Mouse (Mus musculus): ENCODE results near the gene Patl2. TPM values are rescaled to one million over a fixed set of nuclear protein-coding genes. Genes with fewer than 3 reads are reported as not detected.
"Not testable (repeated sequence)": the region's sequence is repeated elsewhere in the genome, so short reads cannot be mapped to it uniquely, and the experiment has no call there.

Gene Patl2
- total and polyA plus RNA-seq, 3 experiments: not detected

DNA sequence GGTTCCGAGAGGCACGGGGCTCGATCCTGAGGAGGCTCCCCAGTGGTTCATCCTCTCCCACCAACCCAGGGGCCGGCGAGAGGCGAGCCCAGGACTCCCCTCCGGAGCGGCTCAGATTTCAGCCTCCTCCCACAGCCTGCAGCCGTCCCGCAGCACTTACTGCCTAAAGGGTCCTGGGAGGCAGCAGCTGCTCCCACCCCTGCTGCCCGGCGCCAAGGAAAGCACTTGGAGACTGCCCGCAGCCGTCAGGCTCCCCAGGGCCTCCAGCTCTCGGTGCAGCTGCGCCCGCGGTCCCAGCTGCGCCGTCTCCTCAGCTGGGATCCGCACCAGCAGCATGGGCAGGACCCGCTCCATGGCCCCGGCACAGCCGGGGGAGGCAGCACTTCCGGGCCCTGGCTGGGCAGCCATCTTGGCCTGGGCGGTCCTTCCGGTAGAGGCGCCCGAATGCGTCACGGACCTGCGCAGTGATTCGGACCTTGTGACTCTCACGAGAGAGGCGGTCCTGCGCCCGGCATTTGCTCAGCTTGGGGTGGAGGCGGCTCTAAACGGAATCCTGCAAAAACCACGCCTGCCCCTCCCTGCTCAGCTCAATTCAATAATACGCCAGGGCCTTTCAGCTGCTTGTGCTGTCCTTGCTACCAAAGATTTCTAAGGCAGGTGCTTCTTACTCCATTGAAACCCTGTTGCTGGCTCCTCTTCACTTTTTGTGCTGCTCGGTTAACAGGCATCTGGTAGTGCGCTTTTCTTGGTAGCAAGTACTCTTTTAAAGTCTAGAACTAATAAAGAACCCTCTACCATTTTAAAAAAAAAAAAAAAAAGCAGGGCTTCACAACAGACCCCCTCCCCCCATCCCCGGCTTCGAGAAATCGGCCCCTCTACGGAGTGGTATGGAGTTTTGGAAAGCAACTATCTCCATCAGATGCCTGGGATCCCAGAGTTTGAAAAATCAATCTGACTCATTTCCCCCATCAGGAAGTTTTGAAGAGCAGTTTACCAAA, 67.7 kb downstream of the Patl2 start, which contains the start of gene Spg11:
Gene Spg11, minus strand, starts transcription at position 426 of the 998 bp plus-strand sequence.
- intact Hi-C loops (cut with DNase I): loop anchor here (1.0 to 5.0 kb wide), 3 partner anchors 30 to 91 kb away; partner anchors contain the start of genes Eif3j1 and Trim69
- peak within 1 kb of the TSS; percentile 96 for H3K4me3 ChIP-seq
- no peaks in the 10 kb centered on the region for H3K79me2 ChIP-seq (replicated peaks; ENCODE audit: control insufficient read depth, insufficient read depth, low read length)
- TF ChIP-seq POLR2A (IDR thresholded peaks at IDR 0.05; ENCODE audit: insufficient read depth, low read depth, low read length) (peak; percentile 95), EP300 (IDR thresholded peaks at IDR 0.05; ENCODE audit: insufficient read depth, low read depth, low read length) (peak; percentile 83; the same call in 1 of the 2 replicates), CTCF (IDR thresholded peaks at IDR 0.05) (no peak)
- H3K27me3 ChIP-seq (ENCODE audit: control insufficient read depth, insufficient read depth, low read length): no peaks in the 10 kb centered on the region
- H3K36me3 ChIP-seq (ENCODE audit: control insufficient read depth, insufficient read depth, low read length): peaks cover 5% of the 10 kb centered on the region
- peak; percentile 98 for DNase-seq
- WGBS: under 1% methylated on average over 47 of the region's 47 CpGs
- H3K9ac ChIP-seq (ENCODE audit: low read depth, low read length): peak within 1 kb of the TSS; percentile 92
- peak within 1 kb of the TSS; percentile 98 for H3K27ac ChIP-seq
- H3K4me1 ChIP-seq (ENCODE audit: control insufficient read depth, insufficient read depth, low read length): peaks cover 3% of the 10 kb centered on the region

DNA sequence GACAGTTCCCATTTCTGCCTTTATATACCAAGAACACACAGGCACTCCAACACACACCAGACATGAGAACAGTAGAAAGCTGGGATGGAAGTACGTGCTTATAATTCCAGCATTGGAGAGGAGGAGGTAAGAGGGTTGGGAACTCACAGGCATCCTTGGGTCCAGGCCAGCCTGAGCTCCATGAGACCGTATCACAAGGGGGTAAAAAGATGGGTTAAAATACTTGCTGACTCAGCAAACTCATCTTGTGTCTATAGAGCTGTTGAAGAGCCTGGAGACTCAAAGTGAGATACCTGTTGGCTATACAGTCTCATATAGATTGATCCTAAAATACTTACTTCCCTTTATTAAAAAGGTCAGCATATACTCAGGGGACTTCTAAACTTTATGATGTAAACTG, 69.1 kb downstream of the Patl2 start:
- no peak for DNase-seq
- no peak for TF ChIP-seq EP300 (IDR thresholded peaks at IDR 0.05; ENCODE audit: insufficient read depth, low read depth, low read length)
- no peak for TF ChIP-seq POLR2A (IDR thresholded peaks at IDR 0.05; ENCODE audit: insufficient read depth, low read depth, low read length)
- TF ChIP-seq CTCF (IDR thresholded peaks at IDR 0.05): no peak
- Histone ChIP-seq H3K4me3 (no peak overlapping the region), H3K9ac (ENCODE audit: low read depth, low read length) (no peak overlapping the region), H3K27ac (no peak overlapping the region), H3K4me1 (ENCODE audit: control insufficient read depth, insufficient read depth, low read length) (peaks cover 3% of the 10 kb centered on the region), H3K79me2 (replicated peaks; ENCODE audit: control insufficient read depth, insufficient read depth, low read length) (no peaks in the 10 kb centered on the region), H3K27me3 (ENCODE audit: control insufficient read depth, insufficient read depth, low read length) (no peaks in the 10 kb centered on the region), H3K36me3 (ENCODE audit: control insufficient read depth, insufficient read depth, low read length) (peaks cover 5% of the 10 kb centered on the region)
- 90% methylated on average over 2 of the region's 2 CpGs for WGBS
- intact Hi-C loops (cut with DNase I): loop anchor here (2.0 to 5.0 kb wide), 2 partner anchors 44 to 90 kb away; partner anchors contain the start of genes Eif3j1 and Trim69

DNA sequence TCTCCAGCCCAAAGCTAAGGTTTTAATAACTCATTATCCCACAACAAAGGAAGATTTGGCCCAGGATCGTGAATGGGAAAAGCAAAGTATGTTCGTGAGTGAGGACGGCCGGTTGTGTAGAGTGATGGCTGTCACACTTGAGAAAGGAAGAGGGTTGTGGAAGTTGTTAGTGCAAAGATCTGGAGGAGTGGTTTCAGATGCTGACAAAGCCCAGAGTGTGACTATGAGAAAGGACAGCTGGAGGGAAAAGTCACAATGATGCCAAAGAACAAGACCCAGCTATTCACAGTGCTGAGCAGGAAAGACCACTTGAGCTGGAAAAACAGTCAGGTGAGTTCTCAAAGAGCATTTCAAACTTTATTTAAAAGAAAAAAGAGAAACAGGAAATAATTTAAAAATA, 76.3 kb downstream of the Patl2 start:
- Histone ChIP-seq H3K4me3 (no peak overlapping the region), H3K36me3 (ENCODE audit: control insufficient read depth, insufficient read depth, low read length) (no peaks in the 10 kb centered on the region), H3K4me1 (ENCODE audit: control insufficient read depth, insufficient read depth, low read length) (no peaks in the 10 kb centered on the region; the same call in 1 of the 2 replicates), H3K9ac (ENCODE audit: low read depth, low read length) (no peak overlapping the region), H3K27ac (no peak overlapping the region), H3K27me3 (ENCODE audit: control insufficient read depth, insufficient read depth, low read length) (no peaks in the 10 kb centered on the region), H3K79me2 (replicated peaks; ENCODE audit: control insufficient read depth, insufficient read depth, low read length) (no peaks in the 10 kb centered on the region)
- no peak for TF ChIP-seq POLR2A (IDR thresholded peaks at IDR 0.05; ENCODE audit: insufficient read depth, low read depth, low read length)
- no peak for TF ChIP-seq EP300 (IDR thresholded peaks at IDR 0.05; ENCODE audit: insufficient read depth, low read depth, low read length)
- no peak for TF ChIP-seq CTCF (IDR thresholded peaks at IDR 0.05)
- WGBS: 66% methylated on average over 4 of the region's 4 CpGs
- no peak for DNase-seq
- intact Hi-C loops (cut with DNase I): no loop called here

DNA sequence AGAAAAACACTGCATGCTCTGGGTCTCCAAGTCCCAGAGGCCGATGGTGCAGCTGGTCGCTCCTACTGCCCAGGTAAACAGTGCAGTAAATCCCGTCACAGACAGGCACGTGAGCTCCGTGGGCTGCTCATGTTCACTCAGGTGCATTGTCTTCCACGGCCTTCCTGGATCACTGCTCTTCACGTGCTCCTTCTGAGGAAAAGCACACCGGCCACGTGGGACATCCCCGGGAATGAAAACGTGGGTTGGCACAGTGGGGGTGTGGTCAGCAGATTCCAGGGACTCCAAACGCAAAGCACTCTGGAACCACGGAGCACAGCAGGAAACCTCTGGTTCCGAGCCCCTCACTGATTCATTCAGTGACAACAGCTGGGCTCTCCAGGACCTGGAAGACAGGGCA, 77.9 kb downstream of the Patl2 start:
- Histone ChIP-seq H3K79me2 (replicated peaks; ENCODE audit: control insufficient read depth, insufficient read depth, low read length) (no peaks in the 10 kb centered on the region), H3K27me3 (ENCODE audit: control insufficient read depth, insufficient read depth, low read length) (no peaks in the 10 kb centered on the region), H3K36me3 (ENCODE audit: control insufficient read depth, insufficient read depth, low read length) (no peaks in the 10 kb centered on the region), H3K27ac (no peak overlapping the region), H3K4me3 (no peak overlapping the region), H3K9ac (ENCODE audit: low read depth, low read length) (no peak overlapping the region), H3K4me1 (ENCODE audit: control insufficient read depth, insufficient read depth, low read length) (no peaks in the 10 kb centered on the region; the same call in 1 of the 2 replicates)
- DNase-seq: no peak
- WGBS: 80% methylated on average over 14 of the region's 14 CpGs
- TF ChIP-seq CTCF (IDR thresholded peaks at IDR 0.05): no peak
- no peak for TF ChIP-seq EP300 (IDR thresholded peaks at IDR 0.05; ENCODE audit: insufficient read depth, low read depth, low read length)
- TF ChIP-seq POLR2A (IDR thresholded peaks at IDR 0.05; ENCODE audit: insufficient read depth, low read depth, low read length): no peak
- intact Hi-C loops (cut with DNase I): no loop called here

DNA sequence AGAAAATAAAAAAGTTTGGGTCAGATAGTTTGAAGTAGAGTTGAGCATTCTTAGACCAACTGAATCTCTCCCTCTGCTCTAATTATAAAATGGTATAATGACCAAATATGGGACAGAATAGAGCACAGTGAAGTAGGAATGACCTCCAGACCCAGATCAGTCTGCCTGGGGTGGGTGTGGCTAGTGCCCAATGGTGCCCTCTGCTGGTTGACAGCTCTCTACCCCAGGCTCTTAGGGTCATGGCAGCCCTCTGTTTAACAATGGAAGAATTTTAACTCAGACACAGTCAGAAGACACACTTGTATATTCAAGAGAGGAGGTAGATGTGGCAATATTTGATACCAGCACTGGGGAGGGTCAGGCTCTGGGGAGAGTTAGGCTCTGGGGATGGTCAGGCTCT, 83.9 kb downstream of the Patl2 start:
- H3K36me3 ChIP-seq (ENCODE audit: control insufficient read depth, insufficient read depth, low read length): no peaks in the 10 kb centered on the region
- no peak for DNase-seq
- H3K4me3 ChIP-seq: no peak overlapping the region
- no peaks in the 10 kb centered on the region for H3K4me1 ChIP-seq (ENCODE audit: control insufficient read depth, insufficient read depth, low read length)
- intact Hi-C loops (cut with DNase I): no loop called here
- no peak overlapping the region for H3K27ac ChIP-seq
- H3K9ac ChIP-seq (ENCODE audit: low read depth, low read length): no peak overlapping the region
- TF ChIP-seq CTCF (IDR thresholded peaks at IDR 0.05): peak; percentile 58
- no peak for TF ChIP-seq EP300 (IDR thresholded peaks at IDR 0.05; ENCODE audit: insufficient read depth, low read depth, low read length)
- TF ChIP-seq POLR2A (IDR thresholded peaks at IDR 0.05; ENCODE audit: insufficient read depth, low read depth, low read length): no peak
- no peaks in the 10 kb centered on the region for H3K27me3 ChIP-seq (ENCODE audit: control insufficient read depth, insufficient read depth, low read length)
- no peaks in the 10 kb centered on the region for H3K79me2 ChIP-seq (replicated peaks; ENCODE audit: control insufficient read depth, insufficient read depth, low read length)

DNA sequence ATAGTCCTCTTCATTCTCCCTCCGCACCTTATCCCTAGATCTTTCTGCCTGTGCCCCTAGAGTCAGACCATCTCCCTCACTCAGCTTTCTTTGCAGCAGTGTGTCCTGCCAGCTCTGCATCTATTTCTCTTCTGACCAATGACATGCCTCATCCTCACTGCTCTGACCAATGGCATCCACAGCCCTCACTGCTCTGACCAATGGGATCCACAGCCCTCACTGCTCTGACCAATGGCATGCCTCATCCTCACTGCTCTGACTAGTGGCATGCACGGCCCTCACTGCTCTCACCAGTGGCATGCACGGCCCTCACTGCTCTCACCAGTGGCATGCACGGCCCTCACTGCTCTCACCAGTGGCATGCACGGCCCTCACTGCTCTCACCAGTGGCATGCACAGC, 88.3 kb downstream of the Patl2 start:
- H3K36me3 ChIP-seq (ENCODE audit: control insufficient read depth, insufficient read depth, low read length); H3K4me3 ChIP-seq; H3K27me3 ChIP-seq (ENCODE audit: control insufficient read depth, insufficient read depth, low read length); intact Hi-C loops (cut with DNase I); H3K27ac ChIP-seq; H3K79me2 ChIP-seq (replicated peaks; ENCODE audit: control insufficient read depth, insufficient read depth, low read length); DNase-seq; H3K9ac ChIP-seq (ENCODE audit: low read depth, low read length); H3K4me1 ChIP-seq (ENCODE audit: control insufficient read depth, insufficient read depth, low read length): not testable (repeated sequence)
- 80% methylated on average over 5 of the region's 5 CpGs for WGBS
